Mouse (Mus musculus) spleen, adult 12 weeks (tissue): ENCODE measurements around the gene Gm11037.
"Not testable (repeated sequence)": the region's sequence is repeated elsewhere in the genome, so short reads cannot be mapped to it uniquely, and the experiment has no call there.

Experiments
- DNase-seq: peaks from one replicate; pipeline ENCODE4 v3.0.0; 2022; ENCODE audit warnings: low spot score

The Gm11037 gene

DNA sequence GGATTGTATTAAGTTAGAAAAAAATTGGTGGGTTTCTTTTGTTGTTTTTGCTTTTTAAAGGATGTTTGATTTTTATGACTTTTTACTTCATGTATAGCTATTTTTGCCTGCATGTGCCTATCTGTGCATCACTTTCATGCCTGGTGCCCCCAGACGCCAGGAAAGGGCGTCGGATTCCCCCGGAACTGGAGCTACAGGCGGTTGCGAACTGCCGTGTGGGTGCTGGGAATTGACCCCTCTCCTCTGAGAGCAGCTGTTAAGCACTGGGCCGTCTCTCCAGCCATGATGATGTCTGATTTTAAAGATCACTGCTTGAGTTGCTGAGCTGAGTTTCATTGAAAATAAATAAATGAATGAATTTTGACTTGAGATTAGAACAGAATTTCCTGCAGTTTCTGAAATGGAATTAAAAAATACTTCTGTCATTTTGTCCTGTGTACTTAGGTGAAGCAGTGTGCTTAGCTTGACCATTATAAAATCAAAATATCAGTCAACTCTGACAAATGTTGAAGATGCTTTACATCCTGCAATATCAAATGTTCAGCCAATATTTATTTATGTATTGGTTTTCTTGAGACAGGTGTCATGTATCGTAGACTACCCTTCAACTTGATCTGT lies at the start of gene Gm11037:
Gene Gm11037, plus strand, starts transcription at position 568 of the 618 bp plus-strand sequence.
- no peak for DNase-seq

DNA sequence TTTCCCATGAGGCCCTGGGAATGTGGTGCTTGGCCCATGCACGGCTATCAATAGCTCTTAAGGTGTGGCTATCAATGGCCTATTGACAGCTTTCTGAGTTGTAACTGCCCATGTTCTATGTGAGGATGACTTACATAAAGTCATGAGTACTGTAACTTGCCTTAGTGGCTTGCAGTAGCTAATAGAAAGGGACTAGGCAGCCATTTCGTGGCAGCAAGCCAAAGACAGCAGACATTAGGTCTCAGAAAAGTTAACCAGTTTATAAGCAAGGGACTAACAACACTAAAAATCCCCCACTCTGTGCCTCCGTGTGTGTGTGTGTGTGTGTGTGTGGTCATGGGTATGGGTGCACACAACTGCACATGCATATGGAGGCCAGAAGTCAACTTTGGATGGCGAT lies 49.1 kb upstream of the Gm11037 start:
- DNase-seq = no peak

DNA sequence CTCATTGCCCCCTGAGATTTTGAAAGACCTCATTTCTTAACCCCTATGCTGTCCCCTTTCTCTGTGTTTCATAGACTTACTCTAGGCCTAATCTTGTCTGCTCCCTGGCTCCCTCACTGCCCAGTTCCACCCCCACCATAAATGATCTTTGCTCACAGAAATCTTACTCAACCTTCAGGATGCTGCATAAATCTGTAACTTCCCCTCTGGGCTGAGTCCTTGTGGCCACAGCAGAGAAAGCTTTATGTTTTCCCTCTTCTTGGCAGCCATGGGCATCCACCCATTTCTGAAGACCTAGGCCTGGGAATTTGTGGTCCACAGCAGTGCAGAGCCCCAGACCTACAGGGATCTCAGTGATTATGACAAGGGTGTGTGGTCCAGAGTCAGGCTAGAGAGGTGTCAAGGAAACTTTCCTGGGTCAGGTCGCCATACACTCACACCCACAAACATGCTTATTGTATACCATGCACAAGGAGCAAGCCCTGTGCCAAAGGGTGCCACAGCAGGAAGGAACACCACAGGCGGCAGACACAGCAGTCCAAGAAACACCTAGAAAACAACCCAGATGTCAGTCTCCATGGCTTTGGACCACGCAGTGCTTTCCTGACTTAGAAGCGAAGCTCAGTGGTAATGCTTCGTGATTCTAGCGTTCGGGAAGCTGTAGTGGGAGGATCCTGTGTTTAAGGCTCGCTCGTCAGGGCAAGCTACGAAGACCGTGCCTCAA lies 46.5 kb upstream of the Gm11037 start, which contains the start of gene Siglec1:
Gene Siglec1, minus strand, starts transcription at position 99 of the 724 bp plus-strand sequence.
- DNase-seq = no peak

DNA sequence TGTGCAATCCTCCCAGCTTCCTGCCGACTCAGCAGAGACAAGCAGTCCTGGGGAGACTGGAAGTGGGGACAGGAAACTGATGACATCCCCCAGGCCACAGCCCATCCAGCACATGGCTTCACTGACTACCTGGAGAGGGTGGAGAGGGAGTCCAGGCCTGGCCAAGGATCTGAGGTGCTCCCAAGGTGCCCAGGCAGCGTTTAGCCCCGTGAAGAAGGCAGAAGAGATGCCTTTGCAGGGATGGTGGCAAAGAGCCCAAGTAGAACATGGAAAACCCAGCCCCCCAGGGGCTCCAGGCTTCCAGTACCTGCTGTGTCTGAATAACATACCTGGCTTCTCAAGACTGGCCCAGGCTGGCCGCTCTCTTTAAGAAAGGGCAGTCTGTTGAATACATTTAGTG lies 44.7 kb upstream of the Gm11037 start:
- no peak for DNase-seq

DNA sequence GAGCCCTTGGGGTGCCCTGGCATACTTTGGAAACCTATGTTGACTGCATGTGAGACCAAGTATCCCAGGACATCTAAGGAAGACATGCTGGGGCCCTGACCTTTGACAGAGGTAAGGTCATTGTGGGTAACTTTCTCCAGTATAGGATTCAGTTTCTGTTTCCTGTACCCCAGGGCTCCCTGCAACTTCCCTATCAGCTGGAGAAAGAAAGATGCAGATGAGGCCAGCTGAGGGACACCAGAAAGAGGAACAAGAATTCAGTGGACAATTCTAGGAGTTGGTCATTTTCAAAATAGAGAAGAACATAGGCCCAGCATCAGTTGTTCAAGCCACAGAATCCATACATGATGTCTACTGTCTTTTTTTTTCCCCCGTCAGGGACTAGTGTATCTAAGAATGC lies 43.7 kb upstream of the Gm11037 start:
- no peak for DNase-seq

DNA sequence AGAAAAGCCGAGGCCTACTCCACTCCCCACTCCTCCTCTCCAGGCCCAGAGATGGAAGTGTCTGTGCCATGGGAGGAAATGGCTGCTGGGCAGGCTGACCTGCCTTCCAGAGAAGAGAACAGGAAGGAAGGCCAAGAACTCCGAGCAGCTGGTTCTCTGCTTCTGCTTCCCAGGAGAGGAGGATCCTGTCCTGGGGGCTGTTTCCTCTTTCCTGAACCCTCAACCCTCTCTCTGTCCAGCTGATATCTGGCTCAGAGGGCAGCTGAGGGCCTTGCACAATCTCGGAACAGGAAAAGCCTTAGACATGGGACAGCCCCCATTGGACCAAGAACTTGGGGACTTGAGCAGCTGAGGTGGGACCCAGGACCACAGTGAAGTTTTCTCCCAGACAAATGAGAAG lies 42.4 kb upstream of the Gm11037 start:
- DNase-seq = no peak

DNA sequence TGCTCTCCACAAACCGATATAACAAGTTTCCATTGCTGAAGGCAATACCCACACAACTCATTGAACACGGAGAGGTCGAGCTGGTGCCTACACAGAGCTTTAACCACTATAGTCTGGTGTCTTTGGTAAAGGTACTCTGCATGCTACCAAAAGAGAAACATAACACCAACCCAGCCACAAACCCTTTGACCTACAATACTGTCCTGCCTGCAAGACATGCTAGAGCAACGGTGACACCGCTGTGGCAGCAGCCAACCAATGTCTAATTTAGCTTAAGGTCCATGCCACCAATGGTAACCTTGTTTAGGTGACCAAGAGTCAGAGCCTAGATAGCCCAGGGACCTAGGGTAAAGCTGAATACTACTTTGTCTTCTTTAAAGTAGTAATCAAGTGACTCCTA lies 39.7 kb upstream of the Gm11037 start:
- DNase-seq = no peak

DNA sequence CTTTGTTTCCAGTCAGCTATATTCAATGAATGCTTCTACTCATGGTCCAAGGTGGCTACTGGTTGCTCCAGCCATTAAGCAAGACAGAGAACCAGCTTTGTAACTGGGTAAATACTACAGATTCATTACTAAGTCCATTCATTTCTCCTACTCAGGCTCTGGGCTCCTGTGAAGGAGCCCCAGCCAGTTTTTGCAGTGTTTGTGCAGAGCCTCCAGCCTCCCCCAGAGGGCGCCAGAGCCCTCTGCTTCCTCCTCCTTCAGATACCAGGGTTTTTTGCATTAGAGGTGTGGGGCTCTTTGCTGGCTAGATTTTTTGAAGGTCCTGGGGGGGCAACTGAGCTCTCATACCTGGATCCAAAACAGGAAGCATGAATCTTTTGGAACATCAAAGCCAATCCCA lies 38.5 kb upstream of the Gm11037 start:
- peak; percentile 69 for DNase-seq

DNA sequence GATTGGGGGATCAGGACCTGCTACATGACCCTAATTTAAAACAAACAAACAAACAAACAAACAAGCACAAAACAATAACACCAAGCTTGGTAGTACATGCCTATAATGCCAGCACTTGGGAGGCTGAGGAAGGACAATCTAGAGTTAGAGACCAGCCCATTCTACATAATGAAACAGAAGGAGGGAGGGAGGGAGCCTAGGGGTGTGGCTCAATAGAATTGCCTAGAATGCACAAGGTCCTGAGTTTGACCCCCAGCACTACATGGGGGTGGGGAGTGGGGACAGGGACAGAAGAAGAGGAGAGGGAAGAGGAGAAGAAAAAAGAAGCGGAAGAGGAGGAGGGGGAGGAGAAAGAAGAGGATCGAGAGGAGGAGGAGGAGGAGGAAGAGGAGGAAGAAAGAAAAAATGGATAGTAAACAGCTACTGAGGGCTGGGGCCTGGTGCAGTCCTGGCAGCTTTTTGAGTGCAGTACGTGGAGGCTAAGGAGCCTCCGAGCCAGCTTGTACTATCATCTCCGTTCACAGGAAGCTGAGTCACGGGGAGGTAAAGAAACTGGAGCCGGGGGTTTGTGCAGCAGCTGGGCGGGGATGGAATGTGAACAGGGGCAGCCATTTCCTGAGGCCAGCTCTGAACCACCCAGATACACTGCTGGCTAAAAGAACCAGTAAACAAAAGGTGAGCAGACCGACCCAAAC lies 37.0 kb upstream of the Gm11037 start:
- DNase-seq = no peak

DNA sequence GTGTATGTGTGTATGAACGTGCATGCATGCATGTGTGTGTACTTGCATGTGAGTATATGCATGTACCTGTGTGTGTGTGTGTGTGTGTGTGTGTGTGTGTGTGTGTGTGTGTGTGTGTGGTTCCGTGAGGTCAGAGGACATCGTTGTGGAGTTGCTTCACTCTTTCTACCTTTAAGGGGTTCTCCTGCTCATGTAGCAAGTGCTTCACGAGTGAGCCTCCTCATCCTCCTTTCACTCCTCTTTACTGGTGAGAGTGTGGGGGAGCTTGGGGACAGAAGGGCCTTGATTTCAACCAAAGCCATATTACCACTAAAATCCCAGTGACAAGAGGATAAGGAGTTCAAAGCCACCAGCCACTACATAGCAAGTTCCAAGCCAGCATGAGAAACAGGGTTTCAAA lies 36.2 kb upstream of the Gm11037 start:
- no peak for DNase-seq

DNA sequence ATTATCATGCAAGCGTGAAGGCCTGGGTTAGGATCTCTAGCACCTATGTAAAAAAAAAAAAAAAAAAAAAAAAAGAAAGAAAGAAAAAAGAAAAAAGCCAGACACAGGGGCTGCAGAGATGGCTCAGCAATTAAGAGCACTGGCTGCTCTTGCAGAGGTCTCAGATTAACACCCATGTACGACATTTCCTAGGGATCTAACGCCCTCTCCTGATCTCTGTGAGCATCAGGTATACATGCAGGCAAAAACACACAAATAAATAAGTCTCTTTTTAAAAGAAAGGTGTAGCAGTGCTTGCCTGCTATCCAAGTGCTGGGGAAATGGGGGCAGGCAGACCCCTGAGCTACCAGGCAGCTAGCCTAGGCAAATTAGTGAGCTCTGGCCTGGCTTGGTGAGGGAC lies 31.8 kb upstream of the Gm11037 start:
- DNase-seq = no peak

DNA sequence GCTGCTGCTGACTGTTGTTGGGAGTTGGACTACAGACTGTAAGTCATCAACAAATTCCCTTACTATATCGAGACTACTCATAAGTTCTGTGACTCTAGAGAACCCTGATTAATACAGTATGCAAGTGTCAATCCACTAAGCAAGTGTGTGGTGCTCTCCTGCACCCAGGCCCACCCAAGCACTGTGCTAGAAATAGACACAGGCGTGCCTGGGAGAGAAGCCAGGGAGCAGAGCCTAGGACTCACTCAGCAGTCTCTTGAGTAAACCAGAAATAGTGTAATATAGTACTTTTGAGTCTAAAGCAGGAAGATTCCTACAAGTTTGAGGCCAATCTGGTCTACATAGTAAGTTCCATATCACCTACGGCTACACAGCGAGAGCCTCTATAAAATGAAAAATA lies 29.3 kb upstream of the Gm11037 start:
- DNase-seq = no peak

DNA sequence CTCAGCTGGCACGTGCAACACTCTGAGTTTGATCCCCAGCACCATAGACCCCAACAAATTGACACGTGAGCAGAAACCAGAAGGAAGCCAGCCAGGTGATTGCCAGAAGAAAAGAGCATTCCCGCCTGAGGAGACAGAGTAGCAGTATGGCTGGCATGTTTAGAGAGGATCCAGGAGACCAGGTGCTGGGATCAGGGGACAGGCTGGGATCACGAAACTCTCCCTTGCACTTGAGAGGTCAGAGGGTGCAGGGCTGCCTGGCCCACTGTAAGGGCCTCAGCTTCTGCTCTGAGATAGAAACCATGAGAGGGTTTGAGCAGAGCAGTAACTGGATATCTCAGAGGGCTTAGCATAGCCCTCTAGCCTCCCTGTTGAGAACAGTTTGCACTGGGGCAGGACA lies 28.2 kb upstream of the Gm11037 start:
- not testable (repeated sequence) for DNase-seq

DNA sequence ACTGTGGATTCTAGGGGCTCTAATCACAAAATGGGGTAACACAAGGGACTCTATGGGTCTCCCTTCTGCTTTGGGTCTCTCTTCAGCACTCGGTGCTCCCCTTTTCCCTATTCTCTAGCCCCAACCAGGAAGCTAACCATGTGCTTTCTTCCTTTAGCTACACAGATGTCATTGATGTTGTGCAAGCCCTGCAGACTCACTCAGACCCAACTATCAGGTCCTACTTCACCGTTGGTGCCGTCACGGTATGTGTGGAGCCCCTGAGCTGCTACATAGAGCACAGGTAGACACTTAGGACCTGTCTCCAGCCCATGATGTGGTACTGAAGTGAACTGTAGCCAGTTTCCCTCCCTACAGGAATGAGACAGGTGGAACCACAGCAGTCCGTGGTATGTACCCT lies 27.3 kb upstream of the Gm11037 start:
- DNase-seq = no peak

DNA sequence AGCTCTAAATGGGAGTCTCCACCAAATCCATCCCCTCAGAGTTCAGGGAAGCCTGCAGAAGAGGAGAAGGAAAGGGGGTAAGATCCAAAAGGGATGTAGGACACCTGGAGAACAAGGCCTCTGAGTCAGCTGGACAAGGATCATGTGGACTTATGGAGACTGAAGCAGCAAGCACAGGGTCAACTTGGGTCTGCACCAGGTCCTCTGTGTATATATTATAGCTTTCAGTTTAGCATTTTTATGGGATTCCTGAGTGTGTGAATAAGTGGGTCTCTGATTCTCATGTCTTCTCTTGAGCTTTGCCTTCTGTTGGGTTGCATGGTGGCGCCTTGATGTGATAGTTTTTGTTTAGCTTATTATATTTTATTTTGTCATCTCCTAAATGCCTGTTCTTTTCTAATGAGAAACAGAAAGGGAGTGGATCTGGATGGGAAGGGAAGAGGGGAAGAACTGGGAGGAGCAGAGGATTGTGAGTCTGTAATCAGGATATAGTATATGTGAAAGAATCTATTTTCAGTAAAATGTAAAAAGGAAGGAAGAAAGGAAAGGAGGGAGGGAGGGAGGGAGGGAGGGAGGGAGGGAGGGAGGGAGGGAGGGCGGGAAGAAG lies 14.2 kb upstream of the Gm11037 start:
- DNase-seq = no peak

DNA sequence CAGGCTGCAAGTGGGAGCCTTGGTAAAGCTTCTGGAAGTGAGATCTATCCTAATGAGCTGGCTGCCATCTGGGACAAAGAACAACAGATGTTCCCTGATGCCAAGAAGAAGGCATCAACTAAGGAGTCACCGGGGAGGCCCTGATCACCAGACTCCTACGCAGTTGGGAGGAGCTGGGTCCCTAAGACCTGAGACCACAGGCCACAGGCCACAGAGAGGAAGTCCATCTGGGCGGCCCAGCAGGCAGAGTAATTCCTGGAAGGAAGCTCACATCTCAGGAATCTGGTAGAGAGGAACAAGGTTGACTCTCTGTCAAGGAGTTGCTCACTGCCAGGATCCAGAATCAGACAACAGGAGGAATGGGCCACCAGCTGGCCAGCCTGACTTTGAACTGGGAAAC lies 9.1 kb upstream of the Gm11037 start:
- no peak for DNase-seq

DNA sequence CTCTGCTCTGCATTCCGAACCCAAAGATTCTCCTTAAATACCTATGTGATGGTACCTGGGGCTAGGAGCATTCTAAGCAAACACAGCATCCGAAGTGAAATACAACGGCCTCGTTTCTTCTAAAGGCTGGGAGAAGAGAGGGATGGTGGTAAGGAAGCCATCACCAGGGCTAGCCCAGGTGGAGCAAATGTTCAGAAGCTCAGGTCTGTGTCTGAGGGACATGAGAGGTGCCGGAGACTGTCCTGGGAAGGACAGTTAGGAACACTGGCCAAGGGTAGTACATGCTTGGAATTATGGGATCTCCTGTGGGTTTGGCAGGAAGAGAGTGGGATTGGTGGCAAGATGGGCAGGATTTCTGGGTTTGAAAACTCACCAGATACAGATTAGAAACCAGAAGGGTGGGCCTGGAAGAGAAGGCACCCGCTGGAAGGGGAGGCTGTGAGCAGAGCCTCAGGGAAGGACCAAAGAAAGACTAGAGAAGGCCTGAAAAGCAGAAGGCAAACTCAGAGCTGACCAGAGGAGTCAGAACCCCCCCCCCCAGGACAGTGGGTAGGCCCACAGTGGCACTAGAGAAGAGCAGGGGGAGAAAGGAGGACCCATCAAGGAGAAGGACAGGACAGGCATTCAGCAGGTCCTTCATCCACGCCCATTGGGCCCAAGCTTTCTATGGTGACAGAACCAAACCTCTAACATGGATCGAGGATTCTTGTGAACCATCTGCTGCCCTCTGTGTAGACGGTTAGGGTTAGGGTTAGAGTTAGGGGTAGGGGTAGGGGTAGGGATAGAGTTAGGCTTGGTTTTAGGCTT lies 7.9 kb upstream of the Gm11037 start:
- no peak for DNase-seq

DNA sequence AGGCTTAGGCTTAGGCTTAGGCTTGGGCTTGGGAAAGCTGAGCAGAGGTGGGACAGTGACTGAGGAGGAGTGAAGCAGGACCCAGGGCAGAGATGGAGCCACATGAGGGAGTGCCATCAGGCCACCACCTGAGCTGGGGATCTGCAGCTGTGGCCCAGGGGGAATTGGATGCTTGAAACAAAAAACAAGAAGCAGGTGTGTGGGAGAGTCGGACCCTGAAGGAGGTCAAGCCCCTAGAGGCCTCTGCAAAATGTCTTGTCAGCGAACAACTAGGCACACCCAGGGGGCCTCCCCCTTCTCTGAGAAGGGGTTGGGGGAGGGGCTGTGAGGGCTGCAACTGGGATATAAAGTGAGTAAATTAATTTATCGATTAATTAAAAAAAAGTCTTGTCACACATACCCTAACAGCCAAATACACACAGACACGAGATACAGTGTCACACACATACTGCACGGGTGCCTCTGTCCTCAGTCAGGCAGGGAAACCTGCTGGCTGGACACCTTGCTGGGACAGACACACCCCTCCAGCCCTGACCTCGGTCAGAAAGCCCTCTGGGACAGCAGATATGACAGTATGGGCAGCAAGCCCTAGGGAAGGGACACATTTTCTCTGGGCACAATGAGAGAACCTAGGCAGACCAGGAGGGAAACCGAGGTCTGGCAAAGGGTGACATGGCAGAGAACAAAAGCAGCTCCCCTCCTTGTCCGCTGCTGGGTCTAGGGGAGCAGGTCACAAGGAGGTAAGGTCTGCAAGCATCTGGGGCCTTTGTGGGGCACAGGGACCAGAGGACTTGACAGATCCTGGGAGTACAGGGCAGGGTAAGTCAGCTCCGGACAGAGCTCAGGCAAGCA lies 7.1 kb upstream of the Gm11037 start:
- DNase-seq = no peak

DNA sequence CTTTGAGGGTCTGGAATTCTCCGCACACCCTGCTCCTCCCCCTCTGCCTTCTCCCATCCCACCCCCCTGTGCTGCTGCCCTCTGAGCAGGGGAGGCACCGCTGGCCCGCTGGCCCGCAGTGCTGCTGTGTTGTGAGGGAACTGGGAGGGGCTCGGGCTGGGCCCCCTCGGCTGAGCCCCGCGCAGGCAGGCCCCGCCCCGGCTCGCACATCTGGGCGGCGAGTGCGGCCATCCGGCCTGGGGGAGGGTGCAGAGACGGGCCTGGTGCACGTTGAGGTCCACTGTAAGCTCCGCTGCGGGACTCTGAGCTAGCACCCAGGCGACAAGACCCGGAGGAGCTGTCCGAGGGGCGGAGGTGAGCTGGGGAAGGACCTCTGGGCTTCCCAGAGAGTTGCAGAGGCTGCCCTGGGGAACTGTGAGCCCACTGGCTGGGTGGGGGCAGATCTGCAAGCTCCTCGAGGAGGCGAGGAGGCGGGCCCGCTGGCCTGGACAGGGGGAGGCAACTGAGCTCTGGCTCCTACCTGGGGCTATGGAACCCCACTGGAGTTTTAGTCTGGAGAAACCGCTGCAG lies 6.1 kb upstream of the Gm11037 start, which contains the start of gene Hspa12b:
Gene Hspa12b, plus strand, starts transcription at position 120 of the 570 bp plus-strand sequence.
- no peak for DNase-seq

DNA sequence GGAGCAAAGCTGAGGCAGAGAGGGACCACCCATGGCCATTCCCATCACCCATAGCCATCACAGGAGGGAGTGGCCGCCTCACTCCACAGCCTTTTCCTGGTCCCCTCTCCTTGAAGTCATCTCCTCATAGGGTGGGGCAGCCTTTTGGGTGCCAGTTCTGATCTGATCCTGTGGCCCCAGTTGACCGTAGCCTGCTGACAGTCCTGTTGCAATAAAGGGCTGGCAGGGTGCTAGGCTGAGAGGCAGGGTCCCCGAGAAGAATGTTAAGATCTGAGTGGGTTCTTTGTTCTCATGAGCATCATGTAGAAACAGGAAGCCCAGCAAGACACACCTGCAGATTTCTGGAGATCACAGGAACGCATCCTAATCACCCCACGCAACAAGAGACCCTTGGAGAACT lies 5.1 kb upstream of the Gm11037 start:
- no peak for DNase-seq
